Mouse (Mus musculus) NIH3T3 (cell line): ENCODE measurements around the gene Gria3.

Source experiments
- DNase-seq: peaks from one replicate; pipeline ENCODE4 v3.0.0-alpha.2; 2012; ENCODE audit warnings: low read depth

Gene Gria3

GRCm38 (mm10) chrX:41400058-41400904 lies at the start of gene Gria3:
Gria3 (plus strand) TSS chrX:41400854.
- DNase-seq = peak; percentile 7

- no peak for DNase-seq
Observed at GRCm38 (mm10) chrX:41387086-41387485, 13.6 kb upstream of the Gria3 start.

GRCm38 (mm10) chrX:41389079-41389478 lies 11.6 kb upstream of the Gria3 start:
- DNase-seq = no peak

- DNase-seq = no peak
Observed at GRCm38 (mm10) chrX:41398482-41398881, 2.2 kb upstream of the Gria3 start.

GRCm38 (mm10) chrX:41401186-41401585 lies 532 bp downstream of the Gria3 start:
- peak; percentile 3 for DNase-seq

- DNase-seq = peak; percentile 13
Observed at GRCm38 (mm10) chrX:41401590-41402240, 1.1 kb downstream of the Gria3 start.

GRCm38 (mm10) chrX:41402656-41403055 lies 2.0 kb downstream of the Gria3 start:
- peak; percentile 9 for DNase-seq

- no peak for DNase-seq
Observed at GRCm38 (mm10) chrX:41406288-41406687, 5.6 kb downstream of the Gria3 start.

- peak; percentile 67 for DNase-seq
Observed at GRCm38 (mm10) chrX:41409791-41410190, 9.1 kb downstream of the Gria3 start.

GRCm38 (mm10) chrX:41425651-41426050 lies 25.0 kb downstream of the Gria3 start:
- DNase-seq = no peak

GRCm38 (mm10) chrX:41428011-41428410 lies 27.4 kb downstream of the Gria3 start:
- DNase-seq = no peak

GRCm38 (mm10) chrX:41435541-41435940 lies 34.9 kb downstream of the Gria3 start:
- DNase-seq = no peak

- DNase-seq = no peak
Observed at GRCm38 (mm10) chrX:41438841-41439240, 38.2 kb downstream of the Gria3 start.

GRCm38 (mm10) chrX:41448876-41449275 lies 48.2 kb downstream of the Gria3 start:
- no peak for DNase-seq

GRCm38 (mm10) chrX:41477486-41477885 lies 76.8 kb downstream of the Gria3 start:
- no peak for DNase-seq

GRCm38 (mm10) chrX:41496528-41496927 lies 95.9 kb downstream of the Gria3 start:
- no peak for DNase-seq

- no peak for DNase-seq
Observed at GRCm38 (mm10) chrX:41505371-41505770, 104.7 kb downstream of the Gria3 start.

- DNase-seq = no peak
Observed at GRCm38 (mm10) chrX:41507959-41508358, 107.3 kb downstream of the Gria3 start.

GRCm38 (mm10) chrX:41514982-41515381 lies 114.3 kb downstream of the Gria3 start:
- DNase-seq = no peak

GRCm38 (mm10) chrX:41532511-41532910 lies 131.9 kb downstream of the Gria3 start:
- no peak for DNase-seq

GRCm38 (mm10) chrX:41535886-41536285 lies 135.2 kb downstream of the Gria3 start:
- no peak for DNase-seq

- no peak for DNase-seq
Observed at GRCm38 (mm10) chrX:41562296-41563060, 161.8 kb downstream of the Gria3 start.

- DNase-seq = no peak
Observed at GRCm38 (mm10) chrX:41564898-41565297, 164.2 kb downstream of the Gria3 start.
